Mouse (Mus musculus): ENCODE results near the gene Npw.
"Not testable (repeated sequence)": the region's sequence is repeated elsewhere in the genome, so short reads cannot be mapped to it uniquely, and the experiment has no call there.

The Npw gene

GRCm38 (mm10) chr17:24671346-24671745 lies 13.1 kb upstream of the Npw start:
- no peak for DNase-seq (ENCODE audit: extremely low spot score)

GRCm38 (mm10) chr17:24670246-24670844 lies 12.1 kb upstream of the Npw start:
- no peak for DNase-seq (ENCODE audit: extremely low spot score)

GRCm38 (mm10) chr17:24669545-24670245 lies 11.4 kb upstream of the Npw start, which contains the start of gene Zfp598:
Zfp598 (plus strand) TSS chr17:24669687.
- DNase-seq (ENCODE audit: extremely low spot score): peak; percentile 92

GRCm38 (mm10) chr17:24669214-24669544 lies 10.9 kb upstream of the Npw start:
- not testable (repeated sequence) for DNase-seq (ENCODE audit: extremely low spot score)

- peak; percentile 56 for DNase-seq (ENCODE audit: extremely low spot score)
Observed at GRCm38 (mm10) chr17:24667416-24667815, 9.2 kb upstream of the Npw start.

- not testable (repeated sequence) for DNase-seq (ENCODE audit: extremely low spot score)
Observed at GRCm38 (mm10) chr17:24667011-24667410, 8.8 kb upstream of the Npw start.

- no peak for DNase-seq (ENCODE audit: extremely low spot score)
Observed at GRCm38 (mm10) chr17:24654969-24655368, 3.3 kb downstream of the Npw start.

- DNase-seq (ENCODE audit: extremely low spot score): peak; percentile 87
Observed at GRCm38 (mm10) chr17:24653967-24654710, 4.1 kb downstream of the Npw start.

- DNase-seq (ENCODE audit: extremely low spot score): no peak
Observed at GRCm38 (mm10) chr17:24651835-24652234, 6.4 kb downstream of the Npw start.

GRCm38 (mm10) chr17:24650766-24651165 lies 7.5 kb downstream of the Npw start:
- DNase-seq (ENCODE audit: extremely low spot score): no peak

- peak; percentile 77 for DNase-seq (ENCODE audit: extremely low spot score)
Observed at GRCm38 (mm10) chr17:24650070-24650616, 8.1 kb downstream of the Npw start, which contains the start of gene Slc9a3r2. Slc9a3r2 (minus strand) TSS chr17:24650327.

- peak; percentile 32 for DNase-seq (ENCODE audit: extremely low spot score)
Observed at GRCm38 (mm10) chr17:24649581-24650069, 8.6 kb downstream of the Npw start.

- no peak for DNase-seq (ENCODE audit: extremely low spot score)
Observed at GRCm38 (mm10) chr17:24648731-24649377, 9.4 kb downstream of the Npw start.

GRCm38 (mm10) chr17:24647493-24647892 lies 10.8 kb downstream of the Npw start:
- DNase-seq (ENCODE audit: extremely low spot score): no peak

GRCm38 (mm10) chr17:24646381-24646780 lies 11.9 kb downstream of the Npw start:
- no peak for DNase-seq (ENCODE audit: extremely low spot score)

- DNase-seq (ENCODE audit: extremely low spot score): no peak
Observed at GRCm38 (mm10) chr17:24645916-24646315, 12.3 kb downstream of the Npw start.

GRCm38 (mm10) chr17:24644875-24645721 lies 13.2 kb downstream of the Npw start:
- no peak for DNase-seq (ENCODE audit: extremely low spot score)

- no peak for DNase-seq (ENCODE audit: extremely low spot score)
Observed at GRCm38 (mm10) chr17:24644030-24644715, 14.1 kb downstream of the Npw start.

- no peak for DNase-seq (ENCODE audit: extremely low spot score)
Observed at GRCm38 (mm10) chr17:24642791-24643343, 15.4 kb downstream of the Npw start.

GRCm38 (mm10) chr17:24641944-24642343 lies 16.3 kb downstream of the Npw start:
- DNase-seq (ENCODE audit: extremely low spot score): no peak
